Mouse (Mus musculus): ENCODE measurements around the gene Nek2.

Nek2 gene

GRCm38 (mm10) chr1:191859847-191860246, 38.6 kb downstream of the Nek2 start:
- no peak for DNase-seq (ENCODE audit: low spot score)

GRCm38 (mm10) chr1:191861247-191861646, 40.0 kb downstream of the Nek2 start:
- DNase-seq (ENCODE audit: low spot score), result no peak

DNA sequence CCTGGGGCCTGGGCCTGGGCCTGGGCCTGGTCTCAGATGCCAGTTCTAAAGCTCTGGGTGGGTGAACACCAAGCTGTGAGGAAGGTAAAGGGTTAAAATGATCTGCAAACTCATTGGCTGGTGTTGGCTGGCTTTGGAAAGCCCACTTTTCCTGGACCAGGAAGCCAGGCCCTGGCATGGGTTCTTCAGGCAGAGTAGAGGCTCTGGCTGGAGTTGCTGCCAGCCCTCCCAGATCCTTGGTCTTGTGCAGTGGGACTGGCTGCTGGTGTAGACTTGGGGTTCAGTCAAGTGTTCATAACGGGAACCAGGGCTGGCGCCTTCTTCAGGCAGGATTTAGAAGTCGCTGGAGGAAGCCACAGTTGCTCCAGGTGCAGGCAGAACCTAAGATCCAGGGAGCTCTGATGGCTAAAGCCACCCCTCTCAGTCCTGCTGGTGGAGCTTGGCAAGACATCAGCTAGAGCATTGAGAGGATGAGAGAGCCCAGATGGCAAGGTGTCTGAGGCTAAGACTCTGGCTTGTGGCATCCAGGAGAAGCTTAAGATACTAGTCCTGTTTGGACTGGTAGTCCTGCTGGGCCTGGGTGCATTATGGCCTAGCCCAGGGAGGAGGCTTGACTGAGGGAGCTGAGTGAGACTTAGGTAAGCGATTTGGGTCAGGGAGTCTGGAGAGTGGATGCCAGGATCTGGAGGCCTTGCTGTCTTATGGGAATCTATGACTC, 42.7 kb downstream of the Nek2 start:
- DNase-seq (ENCODE audit: low spot score), result no peak

GRCm38 (mm10) chr1:191864551-191865027, 43.3 kb downstream of the Nek2 start:
- DNase-seq (ENCODE audit: low spot score), result no peak

- DNase-seq (ENCODE audit: low spot score), result no peak
Measured at GRCm38 (mm10) chr1:191872076-191872710, 50.9 kb downstream of the Nek2 start.

- DNase-seq (ENCODE audit: low spot score), result no peak
Measured at GRCm38 (mm10) chr1:191875006-191875405, 53.8 kb downstream of the Nek2 start.

- no peak for DNase-seq (ENCODE audit: low spot score)
Measured at GRCm38 (mm10) chr1:191875683-191876305, 54.5 kb downstream of the Nek2 start.

DNA sequence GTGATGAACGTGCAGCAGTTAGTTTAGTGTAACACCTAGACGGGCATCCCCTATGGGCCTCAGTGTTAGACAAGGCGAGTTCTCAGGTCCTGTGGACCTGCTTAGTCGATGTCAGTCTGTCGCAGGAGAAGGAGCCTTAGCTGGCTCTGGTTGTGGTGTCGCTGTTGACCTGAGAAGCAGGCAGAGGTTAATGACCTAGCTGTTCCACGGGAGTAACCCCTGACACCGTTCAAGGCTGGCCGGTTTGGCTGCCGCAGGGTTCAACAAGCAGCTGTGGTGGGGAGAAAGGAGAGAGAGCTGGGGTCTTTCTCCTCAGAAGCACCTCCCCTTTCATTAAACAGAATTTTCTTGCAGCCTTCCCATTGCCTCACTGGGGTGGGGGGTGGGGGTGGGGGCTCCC, 56.4 kb downstream of the Nek2 start:
- no peak for DNase-seq (ENCODE audit: low spot score)

- DNase-seq (ENCODE audit: low spot score), result no peak
Measured at GRCm38 (mm10) chr1:191878518-191878921, 57.3 kb downstream of the Nek2 start.

- no peak for DNase-seq (ENCODE audit: low spot score)
Measured at GRCm38 (mm10) chr1:191880247-191880646, 59.0 kb downstream of the Nek2 start.

DNA sequence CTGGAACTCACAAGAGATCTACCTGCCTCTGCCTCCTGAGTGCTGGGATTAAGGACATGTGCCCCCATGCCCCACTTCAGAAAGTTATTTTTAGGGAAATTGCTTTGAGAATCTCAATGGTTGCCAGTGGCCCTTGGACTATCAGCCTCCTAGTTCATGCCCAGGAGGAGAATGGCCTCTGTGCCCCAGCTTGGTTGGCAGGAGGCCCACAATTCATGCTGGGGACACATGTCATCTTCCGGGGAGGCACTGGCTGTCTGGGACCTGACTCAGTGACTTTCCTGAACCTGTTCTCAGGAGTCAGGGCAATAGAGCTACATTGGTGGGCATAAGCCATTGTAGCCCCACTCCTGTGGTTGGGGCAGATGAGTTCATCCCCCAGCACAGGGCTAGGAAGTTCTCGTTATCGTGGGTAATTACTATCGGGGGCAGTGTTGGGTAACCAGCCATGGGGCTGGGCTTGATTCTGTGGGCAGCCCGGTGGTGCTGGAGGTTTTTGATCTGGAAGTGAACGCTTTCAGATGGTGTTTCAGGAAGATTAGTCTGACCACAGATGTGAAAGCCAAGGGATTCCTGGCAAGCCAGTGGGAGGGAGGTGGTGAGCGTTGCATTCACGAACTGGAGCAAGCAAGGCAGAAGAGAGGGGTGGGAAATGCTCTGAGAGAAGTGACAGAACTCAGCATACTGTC, 59.8 kb downstream of the Nek2 start:
- no peak for DNase-seq (ENCODE audit: low spot score)

GRCm38 (mm10) chr1:191881663-191882062, 60.4 kb downstream of the Nek2 start:
- no peak for DNase-seq (ENCODE audit: low spot score)

All from layer of hippocampus, adult 9-10 months (tissue).